Mouse (Mus musculus) thymus, adult 2 months (tissue): Measurements from ENCODE around the gene Cldnd2. TPM values are rescaled to one million over a fixed set of nuclear protein-coding genes. Genes with fewer than 3 reads are reported as not detected.

Experiments used
- DNase-seq: peaks from one replicate; pipeline ENCODE4 v3.0.0; 2021
- H3K27ac ChIP-seq: fragments of 200-500 bp; 2 replicates; pipeline ENCODE4 v1.5.1; 2012; ENCODE audit warnings: low read length, control low read depth; ENCODE audit not compliant: control insufficient read depth, insufficient read depth
- H3K27me3 ChIP-seq: fragments of 200-500 bp; 2 replicates; pipeline ENCODE4 v1.6.1; 2012; ENCODE audit warnings: mild to moderate bottlenecking, low read length, moderate library complexity, mixed read lengths; ENCODE audit not compliant: control insufficient read depth, insufficient read depth
- H3K36me3 ChIP-seq: fragments of 200-500 bp; 2 replicates; pipeline ENCODE4 v1.6.1; 2012; ENCODE audit warnings: mild to moderate bottlenecking, low read length, moderate library complexity; ENCODE audit not compliant: control insufficient read depth, insufficient read depth
- H3K4me1 ChIP-seq: fragments of 200-500 bp; replicated peaks from 2 replicates; pipeline ENCODE4 v1.6.1; 2012; ENCODE audit warnings: low read length; ENCODE audit not compliant: control insufficient read depth, insufficient read depth
- H3K4me3 ChIP-seq: fragments of 200-500 bp; 2 replicates; pipeline ENCODE4 v1.5.1; 2012; ENCODE audit warnings: mild to moderate bottlenecking, low read length, control low read depth, moderate library complexity; ENCODE audit not compliant: control insufficient read depth, insufficient read depth
- CTCF ChIP-seq: fragments of 200-500 bp; IDR thresholded peaks from 2 replicates; pipeline ENCODE4 v1.5.1; 2012; ENCODE audit warnings: mild to moderate bottlenecking, control low read depth, low read length, moderate library complexity, borderline replicate concordance; ENCODE audit not compliant: control insufficient read depth, poor library complexity, insufficient read depth; ENCODE audit errors: extremely low read depth
- POLR2A ChIP-seq: fragments of 200-500 bp; IDR thresholded peaks from 2 replicates; pipeline ENCODE4 v1.6.1; 2012; ENCODE audit warnings: mild to moderate bottlenecking, low read length, control low read depth, moderate library complexity; ENCODE audit not compliant: control insufficient read depth, poor library complexity, insufficient read depth; ENCODE audit errors: extremely low read depth
- WGBS: fragments of 180-500 bp; shearing (Covaris S2); methylation state at CpG from one replicate; pipeline ENCODE4 v1.1.7; 2018; 5-methylcytosine and 5-hydroxymethylcytosine counted together
- polyA plus RNA-seq: library from polyadenylated mRNA; depleted of rRNA; stranded (reverse); fragments of >200 nt; gene quantifications from 2 replicates; pipeline ENCODE4 v1.2.3, GENCODE M21; 2012

Gene Cldnd2
- polyA plus RNA-seq, 1 experiment = not detected

DNA sequence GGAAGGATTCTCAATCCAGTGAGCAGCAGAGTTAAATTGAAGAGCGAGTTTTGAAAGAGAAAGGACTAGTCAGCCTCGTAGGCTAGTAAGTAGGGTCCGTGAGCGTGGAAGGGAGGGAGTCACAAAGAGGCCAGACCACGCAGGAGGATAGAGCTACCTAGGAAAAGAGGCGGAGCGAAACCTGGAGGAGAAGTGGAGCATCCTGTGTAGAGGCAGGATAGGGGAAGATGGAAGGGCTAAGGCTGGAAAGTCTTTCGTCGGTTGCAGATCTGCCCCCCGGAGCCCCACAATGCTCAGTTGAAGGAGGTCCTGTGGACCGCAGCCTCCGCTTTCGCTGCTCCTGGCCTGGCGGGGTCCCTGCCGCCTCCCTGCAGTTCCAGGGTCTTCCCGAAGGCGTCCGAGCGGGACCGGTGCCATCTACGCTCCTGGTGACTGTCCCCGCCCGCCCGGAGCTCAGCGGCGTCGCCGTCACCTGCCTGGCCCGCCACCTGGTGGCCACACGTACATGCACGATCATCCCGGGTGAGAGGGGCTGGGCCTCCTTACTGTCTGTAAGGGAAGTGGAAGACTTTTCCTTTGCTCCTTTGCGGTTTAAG, 25.6 kb downstream of the Cldnd2 start:
- peak; percentile 82 for DNase-seq
- TF ChIP-seq POLR2A (no peak), CTCF (peak; percentile 97)
- Histone ChIP-seq H3K4me1 (peaks cover 19% of the 10 kb centered on the region), H3K36me3 (no peaks in the 10 kb centered on the region), H3K27me3 (no peaks in the 10 kb centered on the region; the same call in 1 of the 2 replicates), H3K4me3 (peak overlapping the region; percentile 43), H3K27ac (no peak overlapping the region)
- under 1% methylated on average over 33 of the region's 33 CpGs for WGBS

- TF ChIP-seq CTCF (no peak), POLR2A (no peak)
- WGBS = 67% methylated on average over 8 of the region's 8 CpGs
- DNase-seq = peak; percentile 51
Observed at GRCm38 (mm10) chr7:43470373-43470772, 29.8 kb downstream of the Cldnd2 start.

GRCm38 (mm10) chr7:43475706-43476105, 35.1 kb downstream of the Cldnd2 start:
- Histone ChIP-seq H3K4me1 (no peaks in the 10 kb centered on the region), H3K27me3 (peaks cover 4% of the 10 kb centered on the region; the same call in 1 of the 2 replicates), H3K27ac (no peak overlapping the region), H3K4me3 (no peak overlapping the region), H3K36me3 (no peaks in the 10 kb centered on the region)
- no peak for DNase-seq
- WGBS = 9% methylated on average over 23 of the region's 23 CpGs
- TF ChIP-seq CTCF (no peak), POLR2A (no peak)

More at GRCm38 (mm10) chr7:43470373-43470772, 29.8 kb downstream of the Cldnd2 start:
- no peaks in the 10 kb centered on the region for H3K36me3 ChIP-seq
- no peaks in the 10 kb centered on the region for H3K27me3 ChIP-seq
- H3K4me3 ChIP-seq = no peak overlapping the region
- peaks cover 9% of the 10 kb centered on the region for H3K4me1 ChIP-seq
- H3K27ac ChIP-seq = no peak overlapping the region

GRCm38 (mm10) chr7:43476376-43476775, 35.8 kb downstream of the Cldnd2 start:
- peaks cover 4% of the 10 kb centered on the region; the same call in 1 of the 2 replicates for H3K27me3 ChIP-seq
- WGBS = 15% methylated on average over 13 of the region's 13 CpGs

GRCm38 (mm10) chr7:43481191-43481590, 40.6 kb downstream of the Cldnd2 start:
- DNase-seq = no peak
- no peaks in the 10 kb centered on the region for H3K4me1 ChIP-seq
- peaks cover 3% of the 10 kb centered on the region; the same call in 1 of the 2 replicates for H3K27me3 ChIP-seq
- H3K4me3 ChIP-seq = no peak overlapping the region
- H3K36me3 ChIP-seq = no peaks in the 10 kb centered on the region
- TF ChIP-seq CTCF (no peak), POLR2A (no peak)
- H3K27ac ChIP-seq = no peak overlapping the region
- 65% methylated on average over 3 of the region's 3 CpGs for WGBS

More at GRCm38 (mm10) chr7:43476376-43476775, 35.8 kb downstream of the Cldnd2 start:
- no peak for DNase-seq
- Histone ChIP-seq H3K36me3 (no peaks in the 10 kb centered on the region), H3K4me3 (no peak overlapping the region), H3K4me1 (no peaks in the 10 kb centered on the region), H3K27ac (no peak overlapping the region)
- TF ChIP-seq POLR2A (no peak), CTCF (no peak)

- no peak for DNase-seq
- Histone ChIP-seq H3K36me3 (no peaks in the 10 kb centered on the region), H3K27me3 (no peaks in the 10 kb centered on the region; the same call in 1 of the 2 replicates), H3K4me3 (no peak overlapping the region), H3K4me1 (no peaks in the 10 kb centered on the region), H3K27ac (no peak overlapping the region)
- WGBS = 79% methylated on average over 8 of the region's 8 CpGs
- TF ChIP-seq POLR2A = no peak
- no peak for TF ChIP-seq CTCF
Observed at GRCm38 (mm10) chr7:43482090-43482716, 41.6 kb downstream of the Cldnd2 start.
